ENCODE assay signal across 13 mouse cellular contexts in genomic region chr4:88135936-88136335, GRCm38 (mm10). TPM values are rescaled to one million over a fixed set of nuclear protein-coding genes. Genes with fewer than 3 reads are reported as not detected.
A peak's percentile ranks its signal among the peaks of the same experiment; 100 is the strongest.
DNase-seq lines count a peak whose midpoint lies in the region; ATAC-seq lines count a peak whose summit lies in the region.
"Had no signal": no experiment of that assay in that cellular context is flagged by ENCODE, and none has a peak within 500 bp of the region (broad histone marks: within the 10 kb centered on the region; RNA-seq: fewer than 3 reads in every experiment).

No protein-coding gene starts in this region.

- H3K27me3 ChIP-seq in embryonic facial prominence, embryonic 12.5 days = no peaks in the 10 kb centered on the region
- H3K27me3 ChIP-seq in hindbrain, embryonic 13.5 days = no peaks in the 10 kb centered on the region
- H3K27me3 ChIP-seq: megakaryocyte, embryonic 14.5 days had no signal

- H3K4me2 ChIP-seq in embryonic facial prominence, embryonic 12.5 days (replicated peaks) = peak overlapping the region; percentile 14; the same call in 1 of the 2 replicates
- no peak overlapping the region for H3K4me2 ChIP-seq in hindbrain, embryonic 13.5 days

- H3K36me3 ChIP-seq in embryonic facial prominence, embryonic 12.5 days = no peaks in the 10 kb centered on the region
- H3K36me3 ChIP-seq in hindbrain, embryonic 13.5 days = no peaks in the 10 kb centered on the region

- no peaks in the 10 kb centered on the region for H3K9me3 ChIP-seq in embryonic facial prominence, embryonic 12.5 days
- H3K9me3 ChIP-seq in hindbrain, embryonic 13.5 days = no peaks in the 10 kb centered on the region
- H3K9me3 ChIP-seq: megakaryocyte, embryonic 14.5 days had no signal

- peak; percentile 14 for DNase-seq in embryo, embryonic 11 days
- no peak for DNase-seq in embryo, embryonic 10 days (ENCODE audit: low spot score)
- DNase-seq in mesoderm, embryonic 11.5 days (ENCODE audit: low read depth, low spot score) = peak; percentile 10
- DNase-seq in frontal cortex, postnatal 10 days (ENCODE audit: low spot score in 2 of 2) = no peak
- DNase-seq in heart, adult 18-20 months = no peak
- DNase-seq: cerebellum, postnatal 25 days; kidney, postnatal 25 days had no signal

- H3K4me1 ChIP-seq in embryonic facial prominence, embryonic 12.5 days = peaks cover 22% of the 10 kb centered on the region
- H3K4me1 ChIP-seq in hindbrain, embryonic 13.5 days (replicated peaks) = peaks cover 8% of the 10 kb centered on the region

- no peak overlapping the region for H3K9ac ChIP-seq in embryonic facial prominence, embryonic 12.5 days
- H3K9ac ChIP-seq in hindbrain, embryonic 13.5 days = no peak overlapping the region

- H3K27ac ChIP-seq in embryonic facial prominence, embryonic 12.5 days = peak overlapping the region; percentile 41
- H3K27ac ChIP-seq in hindbrain, embryonic 13.5 days = peak overlapping the region; percentile 60

- ATAC-seq in embryonic facial prominence, embryonic 12.5 days (ENCODE audit: insufficient number of reproducible peaks, insufficient read depth, low FRiP score, low TSS enrichment) = no peak
- ATAC-seq in hindbrain, embryonic 13.5 days (ENCODE audit: low FRiP score) = no peak
- no peak for ATAC-seq in monocyte, adult 5-6 weeks (replicated peaks; ENCODE audit: insufficient number of reproducible peaks, low FRiP score, low TSS enrichment, poor library complexity, severe bottlenecking)
- ATAC-seq: activated CD4-positive, CD25-positive, alpha-beta regulatory T cell, adult 4 months; inflammation-experienced regulatory T-cells, adult 6 months had no signal

- H3K4me3 ChIP-seq in embryonic facial prominence, embryonic 12.5 days = no peak overlapping the region
- no peak overlapping the region for H3K4me3 ChIP-seq in hindbrain, embryonic 13.5 days
- H3K4me3 ChIP-seq: megakaryocyte, embryonic 14.5 days had no signal

- 15% methylated on average over 2 of the region's 2 CpGs for WGBS in embryonic facial prominence, embryonic 12.5 days
- 47% methylated on average over 2 of the region's 2 CpGs for WGBS in hindbrain, embryonic 13.5 days

RNA-seq across cellular contexts. Expression of gene Focad, which starts 41.5 kb away (rescaled TPM):
- 15.4 TPM in 2 replicates for polyA plus RNA-seq in embryonic facial prominence, embryonic 12.5 days (2016; fragmentation: Nextera tagmentation; extraction: Ambion mirVana)
- 10.2 and 11.2 TPM in 2 replicates for polyA plus RNA-seq in hindbrain, embryonic 13.5 days (2015; fragmentation: Nextera tagmentation; extraction: Ambion mirVana)
- 10 to 100 TPM; 15.9 to 16.9 TPM for total RNA-seq in heart, adult 18-20 months (2021)
- total RNA-seq in monocyte, adult 5-6 weeks (2017) = 2.1 to 5.7 TPM (median 4.9 TPM) in 3 replicates

Comparison
In these comparisons a context has a peak if more than half of its experiments do, and no peak if none do; other contexts are left out.
1. DNase-seq: peak in embryo, embryonic 11 days (single experiment) and mesoderm, embryonic 11.5 days (single experiment); none in embryo, embryonic 10 days (single experiment), frontal cortex, postnatal 10 days (0 of 2) and heart, adult 18-20 months (0 of 2).